Comparison of ENCODE assay signal across 19 mouse cellular contexts in the genomic region with DNA sequence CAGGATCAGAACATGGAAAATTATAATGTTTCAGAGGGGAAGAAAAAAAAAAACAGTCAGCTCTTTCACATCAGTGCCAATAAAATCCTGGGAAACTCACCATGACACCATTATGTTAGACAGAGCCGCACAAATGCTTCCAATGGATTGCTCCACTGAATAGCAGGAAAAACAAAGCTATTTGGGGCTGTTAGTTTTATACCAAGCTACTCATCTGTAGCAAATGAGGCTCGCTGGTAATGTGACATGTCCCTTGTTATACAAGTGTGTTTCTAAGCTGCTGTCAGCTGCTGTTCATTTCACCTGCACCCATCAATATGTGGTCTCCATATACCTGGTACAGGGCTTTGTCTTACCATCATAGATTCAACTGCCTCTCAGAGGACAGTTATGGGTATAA.
A peak's percentile ranks its signal among the peaks of the same experiment; 100 is the strongest.
DNase-seq lines count a peak whose midpoint lies in the region; ATAC-seq and TF ChIP-seq lines count a peak whose summit lies in the region.
"Had no signal": no experiment of that assay in that cellular context is flagged by ENCODE, and none has a peak within 500 bp of the region (broad histone marks: within the 10 kb centered on the region; RNA-seq: fewer than 3 reads in every experiment).

No protein-coding gene starts in this region.

- no peak overlapping the region for H3K27ac ChIP-seq in hindbrain, embryonic 14.5 days
- H3K27ac ChIP-seq in left cerebral cortex, adult 2 months: no peak overlapping the region
- H3K27ac ChIP-seq: embryonic facial prominence, embryonic 13.5 days; midbrain, embryonic 15.5 days had no signal

- H3K36me3 ChIP-seq in hindbrain, embryonic 14.5 days (replicated peaks; ENCODE audit: control insufficient read depth, insufficient read depth): no peaks in the 10 kb centered on the region
- H3K36me3 ChIP-seq: embryonic facial prominence, embryonic 13.5 days; midbrain, embryonic 15.5 days had no signal

- no peak for TF ChIP-seq POLR2A in brain, embryonic 14.5 days (IDR thresholded peaks at IDR 0.05; ENCODE audit: borderline replicate concordance, extremely low read depth, insufficient read depth, insufficient read length, poor library complexity, severe bottlenecking)

- H3K4me3 ChIP-seq in hindbrain, embryonic 14.5 days (replicated peaks; ENCODE audit: low read length): no peak overlapping the region
- no peak overlapping the region for H3K4me3 ChIP-seq in left cerebral cortex, adult 2 months
- H3K4me3 ChIP-seq: embryonic facial prominence, embryonic 13.5 days; midbrain, embryonic 15.5 days had no signal

- intact Hi-C loops in left cerebral cortex, adult 2 months (cut with DNase I): no loop called here

- DNase-seq in layer of hippocampus, adult 9-11 months: peak; percentile 37
- no peak for DNase-seq in layer of hippocampus, adult 9-10 months (ENCODE audit: low spot score)
- DNase-seq in Muller cell, postnatal 12 days (ENCODE audit: inconsistent ontology term): peak; percentile 72
- DNase-seq in brain, embryonic 14.5 days (ENCODE audit: low read depth): peak; percentile 79
- DNase-seq in hindbrain, embryonic 14.5 days (ENCODE audit: low spot score): no peak
- DNase-seq in left cerebral cortex, adult 2 months (ENCODE audit: extremely low spot score in 1 of 2, low spot score in 2 of 2): no peak
- no peak for DNase-seq in thymus, postnatal 10 days (ENCODE audit: low spot score in 2 of 2)
- DNase-seq: adrenal gland, postnatal 14 days; cerebellum, adult 11-12 months; cerebellum, postnatal 14 days; gastrocnemius, postnatal 36 days; lung, adult 2 months; spleen, adult 18-20 months; thymus, postnatal 4 days had no signal

- no peak overlapping the region for H3K4me2 ChIP-seq in hindbrain, embryonic 14.5 days (replicated peaks)
- H3K4me2 ChIP-seq: embryonic facial prominence, embryonic 13.5 days; liver, embryonic 11.5 days; midbrain, embryonic 15.5 days had no signal

- no peak overlapping the region for H3K9ac ChIP-seq in hindbrain, embryonic 14.5 days
- H3K9ac ChIP-seq: embryonic facial prominence, embryonic 13.5 days; midbrain, embryonic 15.5 days had no signal

- no peaks in the 10 kb centered on the region for H3K4me1 ChIP-seq in hindbrain, embryonic 14.5 days (replicated peaks; ENCODE audit: control insufficient read depth, insufficient read depth, low read length)
- H3K4me1 ChIP-seq: embryonic facial prominence, embryonic 13.5 days; midbrain, embryonic 15.5 days had no signal

- peak; percentile 53 for ATAC-seq in hindbrain, embryonic 14.5 days (ENCODE audit: low FRiP score)
- ATAC-seq in megakaryocyte, adult 5-6 weeks (ENCODE audit: poor library complexity, severe bottlenecking): no peak
- ATAC-seq: intestine, embryonic 16.5 days; midbrain, embryonic 15.5 days had no signal

- WGBS in hindbrain, embryonic 14.5 days: 19% methylated on average over 2 of the region's 2 CpGs

- H3K9me3 ChIP-seq in hindbrain, embryonic 14.5 days (ENCODE audit: control insufficient read depth, low read length): no peaks in the 10 kb centered on the region
- H3K9me3 ChIP-seq: embryonic facial prominence, embryonic 13.5 days; midbrain, embryonic 15.5 days had no signal

- no peak for TF ChIP-seq CTCF in brain, embryonic 14.5 days (IDR thresholded peaks at IDR 0.05; ENCODE audit: borderline replicate concordance, extremely low read depth, insufficient read depth, insufficient read length)
- TF ChIP-seq CTCF in left cerebral cortex, adult 2 months (IDR thresholded peaks at IDR 0.05): no peak

- H3K27me3 ChIP-seq in hindbrain, embryonic 14.5 days (ENCODE audit: control insufficient read depth, insufficient read depth, low read length): no peaks in the 10 kb centered on the region
- H3K27me3 ChIP-seq: embryonic facial prominence, embryonic 13.5 days; midbrain, embryonic 15.5 days had no signal

Comparison
In these comparisons a context has a peak if more than half of its experiments do, and no peak if none do; other contexts are left out.
1. DNase-seq: peak in layer of hippocampus, adult 9-11 months (single experiment), Muller cell, postnatal 12 days (single experiment) and brain, embryonic 14.5 days (single experiment); none in layer of hippocampus, adult 9-10 months (single experiment), hindbrain, embryonic 14.5 days (single experiment), left cerebral cortex, adult 2 months (0 of 2) and thymus, postnatal 10 days (0 of 2).